9 mouse cellular contexts compared by ENCODE assay signal in genomic region chr9:50333413-50333812, GRCm38 (mm10). TPM values are rescaled to one million over a fixed set of nuclear protein-coding genes. Genes with fewer than 3 reads are reported as not detected.
DNase-seq lines count a peak whose midpoint lies in the region; ATAC-seq and TF ChIP-seq lines count a peak whose summit lies in the region.
"Had no signal": no experiment of that assay in that cellular context is flagged by ENCODE, and none has a peak within 500 bp of the region (broad histone marks: within the 10 kb centered on the region; RNA-seq: fewer than 3 reads in every experiment).

No protein-coding gene starts in this region.

- TF ChIP-seq EP300 in lung, postnatal 0 days (IDR thresholded peaks at IDR 0.05), result no peak

- H3K27me3 ChIP-seq in lung, postnatal 0 days (replicated peaks; ENCODE audit: insufficient read depth, low read length), result no peaks in the 10 kb centered on the region
- no peaks in the 10 kb centered on the region for H3K27me3 ChIP-seq in stomach, embryonic 15.5 days (replicated peaks)

- no peak overlapping the region for H3K27ac ChIP-seq in bone marrow, adult 2 months (ENCODE audit: control insufficient read depth, insufficient read depth, low read depth, low read length, poor library complexity)
- no peak overlapping the region for H3K27ac ChIP-seq in lung, postnatal 0 days (ENCODE audit: low read length)
- H3K27ac ChIP-seq in stomach, embryonic 15.5 days, result no peak overlapping the region

- no peaks in the 10 kb centered on the region for H3K36me3 ChIP-seq in lung, postnatal 0 days (ENCODE audit: insufficient read depth, low read length)
- H3K36me3 ChIP-seq in stomach, embryonic 15.5 days, result no peaks in the 10 kb centered on the region
- H3K36me3 ChIP-seq: G1E had no signal

- DNase-seq in cerebellum, adult 8-10 months, result peak; percentile 3
- no peak for DNase-seq in cerebellum, adult 9-11 months
- DNase-seq in 416B (ENCODE audit: low read depth), result peak; percentile 74
- DNase-seq in frontal cortex, postnatal 36 days (ENCODE audit: low spot score in 2 of 2), result peak; percentile 37 to 49
- DNase-seq in kidney, postnatal 14 days, result peak; percentile 69
- peak; percentile 88 for DNase-seq in lung, postnatal 0 days (ENCODE audit: low spot score)

- no peaks in the 10 kb centered on the region for H3K9me3 ChIP-seq in lung, postnatal 0 days (ENCODE audit: low read length)
- no peaks in the 10 kb centered on the region for H3K9me3 ChIP-seq in stomach, embryonic 15.5 days

- H3K4me3 ChIP-seq in bone marrow, adult 2 months (replicated peaks; ENCODE audit: control insufficient read depth, low read depth, low read length), result no peak overlapping the region
- no peak overlapping the region for H3K4me3 ChIP-seq in lung, postnatal 0 days (ENCODE audit: low read depth, low read length)
- no peak overlapping the region for H3K4me3 ChIP-seq in stomach, embryonic 15.5 days (replicated peaks)

- TF ChIP-seq CTCF in bone marrow, adult 2 months (IDR thresholded peaks at IDR 0.05; ENCODE audit: control insufficient read depth, insufficient read depth, low read length), result peak; percentile 74
- peak; percentile 83 for TF ChIP-seq CTCF in lung, postnatal 0 days (IDR thresholded peaks at IDR 0.05)

- TF ChIP-seq POLR2A in bone marrow, adult 2 months (IDR thresholded peaks at IDR 0.05; ENCODE audit: borderline replicate concordance, control insufficient read depth, low read depth, low read length), result no peak

- no peak overlapping the region for H3K9ac ChIP-seq in lung, postnatal 0 days (replicated peaks; ENCODE audit: low read depth)
- H3K9ac ChIP-seq in stomach, embryonic 15.5 days, result no peak overlapping the region

- peak; percentile 69 for ATAC-seq in lung, postnatal 0 days
- ATAC-seq in stomach, embryonic 15.5 days (ENCODE audit: insufficient read depth, low FRiP score, low read depth), result no peak

- 24% methylated on average over 6 of the region's 6 CpGs for WGBS in bone marrow, adult 2 months
- WGBS in lung, postnatal 0 days, result 23% methylated on average over 6 of the region's 6 CpGs
- 33% methylated on average over 6 of the region's 6 CpGs for WGBS in stomach, embryonic 15.5 days

- H3K4me2 ChIP-seq in lung, postnatal 0 days (replicated peaks; ENCODE audit: low read depth, low read length), result no peak overlapping the region
- H3K4me2 ChIP-seq in stomach, embryonic 15.5 days, result 0 out of 2 replicates have a peak overlapping the region, but pooled peaks have one; percentile 3

- H3K4me1 ChIP-seq in bone marrow, adult 2 months (ENCODE audit: control insufficient read depth, insufficient read depth, low read length), result peaks cover 1% of the 10 kb centered on the region; the same call in 1 of the 2 replicates
- H3K4me1 ChIP-seq in lung, postnatal 0 days (ENCODE audit: insufficient read depth, low read depth, low read length), result no peaks in the 10 kb centered on the region
- no peaks in the 10 kb centered on the region for H3K4me1 ChIP-seq in stomach, embryonic 15.5 days

RNA-seq across cellular contexts. Expression of gene Rpl10-ps3, which starts 11.4 kb away (rescaled TPM):
- polyA plus RNA-seq in bone marrow, adult 2 months (2011; ENCODE audit: insufficient read depth, insufficient read length, low replicate concordance, missing spikeins), result 536 and 982 TPM in 2 replicates
- 206 and 214 TPM in 2 replicates for polyA plus RNA-seq in lung, postnatal 0 days (2015; fragmentation: Nextera tagmentation; extraction: Ambion mirVana)
- 318 and 479 TPM in 2 replicates for polyA plus RNA-seq in stomach, embryonic 15.5 days (2015; fragmentation: Nextera tagmentation; extraction: Ambion mirVana)
